Mouse (Mus musculus) cerebellum, adult 2 months (tissue): ENCODE results near the gene Eif4e. TPM values are rescaled to one million over a fixed set of nuclear protein-coding genes. Genes with fewer than 3 reads are reported as not detected.
A peak's percentile ranks its signal among the peaks of the same experiment; 100 is the strongest.
"Not testable (repeated sequence)": the region's sequence is repeated elsewhere in the genome, so short reads cannot be mapped to it uniquely, and the experiment has no call there.

ENCODE experiments used
- DNase-seq, 2 experiments: peaks; one replicate each; pipeline ENCODE4 v3.0.0; 2021
- H3K27ac ChIP-seq: fragments of 200-500 bp; 2 replicates; pipeline ENCODE4 v1.5.1; 2012; ENCODE audit warnings: low read length, control low read depth, inconsistent platforms; ENCODE audit not compliant: insufficient read depth
- H3K27me3 ChIP-seq: fragments of 200-500 bp; 2 replicates; pipeline ENCODE4 v1.6.1; 2012; ENCODE audit warnings: inconsistent platforms, mild to moderate bottlenecking, low read length, moderate library complexity; ENCODE audit not compliant: control insufficient read depth, insufficient read depth
- H3K4me1 ChIP-seq: fragments of 200-500 bp; 2 replicates; pipeline ENCODE4 v1.6.1; 2011; ENCODE audit warnings: low read length; ENCODE audit not compliant: control insufficient read depth, insufficient read depth
- H3K4me3 ChIP-seq: fragments of 200-500 bp; replicated peaks from 2 replicates; pipeline ENCODE3; 2011; ENCODE audit warnings: mild to moderate bottlenecking, low read depth, low read length, control low read depth; ENCODE audit not compliant: insufficient read depth
- CTCF ChIP-seq: fragments of 200-500 bp; IDR thresholded peaks from 2 replicates; pipeline ENCODE4 v1.5.1; 2011; ENCODE audit warnings: low read depth, mild to moderate bottlenecking, control low read depth, low read length, moderate library complexity, borderline replicate concordance; ENCODE audit not compliant: insufficient read depth
- POLR2A ChIP-seq: fragments of 200-500 bp; IDR thresholded peaks from 2 replicates; pipeline ENCODE4 v1.6.1; 2011; ENCODE audit warnings: low read length, control low read depth, borderline replicate concordance; ENCODE audit not compliant: insufficient read depth
- WGBS: fragments of 180-500 bp; shearing (Covaris S2); methylation state at CpG from one replicate; pipeline ENCODE4 v1.1.7; 2018; 5-methylcytosine and 5-hydroxymethylcytosine counted together
- polyA plus RNA-seq: library from polyadenylated mRNA; depleted of rRNA; stranded (reverse); fragments of >200 nt; gene quantifications from 2 replicates; pipeline ENCODE4 v1.2.3, GENCODE M21; 2012

Gene Eif4e
- polyA plus RNA-seq, 1 experiment: 137 TPM

GRCm38 (mm10) chr3:138536031-138536430 lies 10.1 kb downstream of the Eif4e start:
- Histone ChIP-seq H3K27ac (no peak overlapping the region), H3K27me3 (no peaks in the 10 kb centered on the region), H3K4me3 (no peak overlapping the region), H3K4me1 (peaks cover 8% of the 10 kb centered on the region)
- TF ChIP-seq CTCF (no peak), POLR2A (no peak)
- 69% methylated on average over 2 of the region's 2 CpGs for WGBS
- no peak for DNase-seq

DNA sequence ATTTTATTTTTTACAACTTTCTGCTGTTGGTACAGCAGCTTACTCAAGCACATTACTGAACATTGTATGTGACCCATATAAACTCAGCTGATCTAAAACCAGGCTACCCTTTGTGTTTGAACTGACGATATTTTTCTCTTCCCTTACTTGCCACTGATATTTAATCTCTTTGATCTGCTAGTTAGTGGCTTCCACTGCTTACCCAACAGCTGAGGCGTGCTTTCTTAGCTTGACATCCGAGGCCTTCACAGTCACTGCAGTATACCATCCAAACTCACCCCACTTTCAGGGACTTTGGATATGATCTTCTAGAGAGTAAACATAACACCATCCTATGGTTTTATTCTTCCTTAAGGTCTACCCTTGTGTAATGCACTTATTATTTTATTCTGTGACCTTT lies 16.6 kb downstream of the Eif4e start:
- no peak overlapping the region for H3K27ac ChIP-seq
- TF ChIP-seq CTCF (no peak), POLR2A (no peak)
- 60% methylated on average over 3 of the region's 3 CpGs for WGBS
- H3K4me1 ChIP-seq: peaks cover 2% of the 10 kb centered on the region
- no peak for DNase-seq
- H3K4me3 ChIP-seq: no peak overlapping the region
- H3K27me3 ChIP-seq: no peaks in the 10 kb centered on the region

DNA sequence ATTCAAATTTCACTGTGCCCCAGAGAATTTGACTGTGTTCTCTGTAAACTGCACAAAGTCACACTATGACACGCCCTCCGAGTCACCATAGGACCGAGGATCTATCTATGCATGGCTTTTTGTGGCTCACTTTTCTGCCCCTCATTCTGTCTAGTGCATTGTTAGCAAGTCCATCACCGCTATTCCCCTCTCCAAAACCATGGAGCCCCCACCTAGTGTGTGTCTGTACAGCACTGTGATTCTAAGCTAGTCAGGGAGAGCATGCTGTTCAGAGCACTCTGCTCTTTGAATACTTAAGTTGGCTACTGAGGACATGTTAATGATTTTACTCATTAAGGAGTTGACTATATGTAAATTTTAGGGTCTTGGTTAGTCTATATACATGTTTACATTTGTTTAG lies 18.1 kb downstream of the Eif4e start:
- 73% methylated on average over 4 of the region's 4 CpGs for WGBS
- TF ChIP-seq CTCF (no peak), POLR2A (no peak)
- no peak overlapping the region for H3K4me3 ChIP-seq
- H3K27ac ChIP-seq: no peak overlapping the region
- peaks cover 2% of the 10 kb centered on the region; the same call in 1 of the 2 replicates for H3K4me1 ChIP-seq
- H3K27me3 ChIP-seq: no peaks in the 10 kb centered on the region
- DNase-seq: no peak

DNA sequence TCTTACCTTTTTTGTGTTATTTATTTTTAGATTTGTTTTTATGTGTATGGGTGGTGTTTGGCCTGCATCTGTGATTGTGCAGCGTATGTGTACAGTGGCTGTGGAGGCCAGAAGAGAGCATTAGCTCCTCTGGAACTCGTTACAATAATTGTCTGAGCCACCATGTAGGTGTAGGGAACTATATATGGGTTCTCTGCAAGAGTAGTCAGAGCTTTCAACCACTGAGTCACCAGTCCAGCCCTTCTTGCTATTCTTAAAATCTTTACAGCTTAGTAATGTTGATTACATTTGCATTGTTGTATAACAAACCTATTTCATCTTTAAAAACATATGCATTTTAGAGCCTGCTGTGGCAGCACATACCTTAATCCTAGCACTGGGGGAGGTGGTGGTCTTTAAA lies 20.7 kb downstream of the Eif4e start:
- no peak for DNase-seq
- TF ChIP-seq POLR2A (no peak), CTCF (no peak)
- Histone ChIP-seq H3K27ac (no peak overlapping the region), H3K4me3 (no peak overlapping the region), H3K4me1 (peaks cover 2% of the 10 kb centered on the region; the same call in 1 of the 2 replicates), H3K27me3 (no peaks in the 10 kb centered on the region)
- 72% methylated on average over 2 of the region's 2 CpGs for WGBS

- no peaks in the 10 kb centered on the region for H3K27me3 ChIP-seq
These were observed 23.1 kb downstream of the Eif4e start for GRCm38 (mm10) chr3:138549045-138549444.

DNA sequence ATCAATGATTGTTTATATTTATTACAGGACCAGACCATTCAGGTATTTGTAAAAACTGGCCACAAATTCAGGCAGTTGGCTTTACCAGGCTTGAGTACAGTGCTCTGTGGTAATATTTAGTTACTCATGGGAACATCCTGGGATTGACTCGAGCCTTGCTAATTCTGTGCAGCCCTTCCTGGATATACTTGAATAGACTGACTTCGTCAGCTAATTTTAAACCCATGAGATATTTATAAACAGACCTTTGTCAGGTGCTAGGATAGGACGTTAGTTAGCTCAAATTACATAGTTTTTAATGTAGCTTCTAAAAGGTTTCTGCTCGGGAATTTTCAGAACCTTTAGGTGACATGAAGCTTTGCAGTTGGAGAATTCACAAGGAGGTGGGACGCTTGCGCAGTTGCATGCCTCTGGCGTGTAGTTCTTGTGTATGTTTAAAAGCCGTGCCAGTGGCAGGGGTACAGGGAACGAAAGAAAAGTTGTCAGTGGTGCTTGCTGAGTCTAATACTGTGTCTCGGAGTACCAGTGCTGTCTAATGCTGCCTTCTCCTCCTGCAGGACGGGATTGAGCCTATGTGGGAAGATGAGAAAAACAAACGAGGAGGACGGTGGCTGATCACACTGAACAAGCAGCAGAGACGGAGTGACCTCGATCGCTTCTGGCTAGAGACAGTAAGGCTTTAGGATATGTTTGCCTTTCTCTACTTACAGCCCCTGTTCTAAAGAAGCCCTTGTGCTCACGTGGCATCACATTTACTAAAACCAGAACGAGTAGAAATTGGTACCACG lies 24.6 kb downstream of the Eif4e start:
- H3K27ac ChIP-seq: no peak overlapping the region
- no peak for TF ChIP-seq CTCF
- TF ChIP-seq POLR2A: no peak
- H3K4me3 ChIP-seq: no peak overlapping the region
- no peaks in the 10 kb centered on the region for H3K4me1 ChIP-seq
- DNase-seq: no peak
- no peaks in the 10 kb centered on the region for H3K27me3 ChIP-seq
- WGBS: 87% methylated on average over 19 of the region's 19 CpGs

More at GRCm38 (mm10) chr3:138549045-138549444, 23.1 kb downstream of the Eif4e start:
- Histone ChIP-seq H3K4me1 (peaks cover 2% of the 10 kb centered on the region; the same call in 1 of the 2 replicates), H3K4me3 (no peak overlapping the region), H3K27ac (no peak overlapping the region)
- WGBS: 77% methylated on average over 4 of the region's 4 CpGs
- TF ChIP-seq POLR2A (no peak), CTCF (no peak)
- no peak for DNase-seq

- H3K27me3 ChIP-seq, DNase-seq, H3K4me1 ChIP-seq, H3K4me3 ChIP-seq, H3K27ac ChIP-seq: not testable (repeated sequence)
- WGBS: 95% methylated on average over 8 of the region's 8 CpGs
These were observed 29.3 kb downstream of the Eif4e start for GRCm38 (mm10) chr3:138555279-138555678.

DNA sequence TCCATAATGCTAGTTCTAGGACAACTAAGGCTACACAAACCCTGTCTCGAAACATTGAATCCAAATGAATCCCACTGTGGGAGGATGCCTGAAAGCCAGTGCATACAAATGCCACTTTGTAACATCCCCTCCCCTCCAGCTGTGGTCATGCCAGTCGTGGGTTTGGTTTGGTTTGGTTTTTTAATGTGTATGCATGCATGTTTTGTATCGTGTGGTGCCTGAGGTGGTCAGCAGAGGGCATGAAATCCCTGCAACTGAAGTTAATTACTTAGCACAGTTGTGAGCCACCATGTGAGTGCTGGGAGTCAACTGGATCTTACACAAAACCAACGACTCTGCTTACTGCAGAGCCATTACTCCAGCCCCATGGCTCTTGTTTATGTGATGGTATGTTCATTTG lies 32.5 kb downstream of the Eif4e start:
- Histone ChIP-seq H3K27me3 (no peaks in the 10 kb centered on the region), H3K4me3 (no peak overlapping the region), H3K4me1 (no peaks in the 10 kb centered on the region), H3K27ac (no peak overlapping the region)
- peak; percentile 46; the same call in 1 of the 2 replicates for TF ChIP-seq CTCF
- no peak for TF ChIP-seq POLR2A
- no peak for DNase-seq
- WGBS: 37% methylated on average over 4 of the region's 4 CpGs
